Mouse (Mus musculus) myocyte (in vitro differentiated cells): ENCODE measurements around the gene Ssbp3.

Source experiments
- CEBPB ChIP-seq: IDR thresholded peaks from 2 replicates; pipeline ENCODE4 v1.6.1; 2011; ENCODE audit warnings: mild to moderate bottlenecking, moderate library complexity; ENCODE audit not compliant: poor library complexity, insufficient read depth, severe bottlenecking
- E2F4 ChIP-seq: IDR thresholded peaks from one replicate; pipeline ENCODE4 v1.6.1; 2011; ENCODE audit warnings: mild to moderate bottlenecking, control low read depth, moderate library complexity; ENCODE audit not compliant: insufficient read depth
- MAX ChIP-seq: IDR thresholded peaks from one replicate; pipeline ENCODE4 v1.6.1; 2011; ENCODE audit warnings: low read depth, mild to moderate bottlenecking, control low read depth
- MYOD1 ChIP-seq, 3 experiments: IDR thresholded peaks; one replicate each; pipeline ENCODE4 v1.6.1; 2011; ENCODE audit warnings: control low read depth in 2 of 3, low read depth in 2 of 3, mild to moderate bottlenecking in 2 of 3, moderate library complexity in 1 of 3; ENCODE audit not compliant: insufficient read length in 2 of 3, control insufficient read depth in 1 of 3
- POLR2A ChIP-seq: IDR thresholded peaks from one replicate; pipeline ENCODE4 v1.6.1; 2011; ENCODE audit warnings: low read depth, mild to moderate bottlenecking, control low read depth, moderate library complexity; ENCODE audit not compliant: insufficient read length
- POLR2AphosphoS2 ChIP-seq: IDR thresholded peaks from one replicate; pipeline ENCODE4 v1.6.1; 2011; ENCODE audit warnings: low read depth, control low read depth; ENCODE audit not compliant: insufficient read length
- TCF12 ChIP-seq: IDR thresholded peaks from one replicate; pipeline ENCODE4 v1.6.1; 2011; ENCODE audit warnings: mild to moderate bottlenecking, control low read depth; ENCODE audit not compliant: poor library complexity, insufficient read depth, severe bottlenecking
- TCF3 ChIP-seq: IDR thresholded peaks from one replicate; pipeline ENCODE4 v1.6.1; 2011; ENCODE audit warnings: low read depth, control low read depth; ENCODE audit not compliant: insufficient read length
- USF1 ChIP-seq: IDR thresholded peaks from one replicate; pipeline ENCODE4 v1.6.1; 2011; ENCODE audit warnings: low read depth, mild to moderate bottlenecking, control low read depth, moderate library complexity

GRCm38 (mm10) chr4:106869539-106869951, 41.0 kb upstream of the Ssbp3 start:
- TF ChIP-seq POLR2A (no peak), USF1 (no peak), MAX (no peak), TCF12 (no peak), MYOD1 (IDR thresholded peaks at IDR 0.05; ENCODE audit: control insufficient read depth in 1 of 3, insufficient read length in 2 of 3, low read depth in 2 of 3) (no peak), POLR2AphosphoS2 (no peak), TCF3 (no peak), CEBPB (no peak), E2F4 (no peak)
